Mouse (Mus musculus) C2C12 (cell line): Measurements from ENCODE around the gene Olfr522. TPM values are rescaled to one million over a fixed set of nuclear protein-coding genes. Genes with fewer than 3 reads are reported as not detected.

Experiments used
- H3K27me3 ChIP-seq: one replicate; pipeline ENCODE4 v1.6.1; 2011; ENCODE audit not compliant: control insufficient read depth, insufficient read depth, insufficient read length
- H3K36me3 ChIP-seq: one replicate; pipeline ENCODE4 v1.6.1; 2011; ENCODE audit not compliant: control insufficient read depth, insufficient read depth
- H3K4me3 ChIP-seq: one replicate; pipeline ENCODE4 v1.5.1; 2011; ENCODE audit warnings: mild to moderate bottlenecking, control low read depth; ENCODE audit not compliant: poor library complexity, insufficient read depth, severe bottlenecking
- H3K79me2 ChIP-seq: one replicate; pipeline ENCODE4 v1.6.1; 2011; ENCODE audit not compliant: control insufficient read depth, insufficient read depth
- H3K79me3 ChIP-seq: one replicate; pipeline ENCODE4 v1.6.1; 2011; ENCODE audit warnings: low read depth, control low read depth
- H3ac ChIP-seq: one replicate; pipeline ENCODE3; 2011; ENCODE audit warnings: low read depth; ENCODE audit not compliant: control insufficient read depth, insufficient read length
- CEBPB ChIP-seq: IDR thresholded peaks from one replicate; pipeline ENCODE4 v1.6.1; 2011; ENCODE audit warnings: low read depth, mild to moderate bottlenecking, control low read depth, moderate library complexity
- CTCF ChIP-seq: IDR thresholded peaks from one replicate; pipeline ENCODE4 v1.5.1; 2011; ENCODE audit not compliant: control insufficient read depth, insufficient read depth, insufficient read length
- FOSL1 ChIP-seq: IDR thresholded peaks from one replicate; pipeline ENCODE4 v1.8.0; 2011; ENCODE audit warnings: mild to moderate bottlenecking, low read length; ENCODE audit not compliant: poor library complexity, insufficient read depth, severe bottlenecking
- MAX ChIP-seq: IDR thresholded peaks from one replicate; pipeline ENCODE4 v1.6.1; 2011; ENCODE audit warnings: mild to moderate bottlenecking, control low read depth
- MYOD1 ChIP-seq: IDR thresholded peaks from one replicate; pipeline ENCODE4 v1.6.1; 2011; ENCODE audit warnings: low read depth; ENCODE audit not compliant: control insufficient read depth, insufficient read length
- MYOG ChIP-seq: IDR thresholded peaks from one replicate; pipeline ENCODE4 v1.6.1; 2011; ENCODE audit not compliant: control insufficient read depth, insufficient read length; ENCODE audit errors: extremely low read depth
- USF1 ChIP-seq: IDR thresholded peaks from one replicate; pipeline ENCODE4 v1.6.1; 2011; ENCODE audit warnings: low read depth, mild to moderate bottlenecking, control low read depth, moderate library complexity
- polyA plus RNA-seq: library from polyadenylated mRNA; unstranded; fragments of >200 nt; fragmentation: generic; extraction: Trizol; gene quantifications from one replicate; pipeline ENCODE4 v1.2.1, GENCODE M21; 2012; ENCODE audit warnings: missing spikeins

Olfr522 gene
- polyA plus RNA-seq, 1 experiment: not detected

DNA sequence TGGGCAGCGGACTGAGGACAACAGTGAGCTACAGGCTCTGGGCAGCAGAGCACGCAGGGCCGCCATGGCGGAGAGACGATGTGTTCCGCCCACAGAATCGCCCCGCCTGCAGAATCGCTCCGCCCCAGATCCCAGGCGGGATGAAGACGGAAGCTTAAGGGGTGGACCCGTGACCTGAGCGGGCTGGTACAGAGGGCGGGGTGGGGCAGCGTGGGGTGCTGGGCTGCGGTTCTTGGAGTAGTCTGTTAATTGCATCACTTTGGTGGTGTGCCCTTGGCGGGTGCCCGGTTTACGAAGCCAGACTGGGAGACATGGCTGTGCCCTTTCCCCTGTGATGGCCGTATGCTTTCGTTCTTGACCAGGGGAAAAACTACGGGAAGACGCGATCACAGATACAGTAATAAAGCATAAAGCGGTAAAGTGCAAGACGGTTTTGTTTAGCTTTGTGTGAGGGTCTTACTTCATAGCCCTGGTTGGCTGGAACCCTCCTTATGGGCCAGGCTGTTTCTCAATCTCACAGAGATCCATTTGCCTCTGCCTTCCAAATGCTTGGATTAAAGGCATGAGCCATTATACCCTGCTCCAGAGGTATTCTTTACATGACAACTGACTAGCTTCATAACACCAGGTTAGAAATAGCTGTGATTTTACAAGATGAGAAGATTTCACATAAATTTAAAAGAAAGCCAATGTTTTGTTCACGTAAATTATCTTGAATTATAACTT lies 48.1 kb downstream of the Olfr522 start, which contains the start of gene Echs1:
TSS of gene Echs1 (minus strand) at position 148 of the 726 bp plus-strand sequence.
- Histone ChIP-seq H3K4me3 (peak within 1 kb of the TSS; percentile 45), H3K27me3 (no peaks in the 10 kb centered on the region), H3K36me3 (no peaks in the 10 kb centered on the region), H3K79me3 (peaks cover 10% of the 10 kb centered on the region), H3K79me2 (peaks cover 19% of the 10 kb centered on the region), H3ac (peak within 1 kb of the TSS; percentile 82)
- peak; percentile 39 for TF ChIP-seq USF1
- peak; percentile 79 for TF ChIP-seq CEBPB
- TF ChIP-seq MYOD1: no peak
- TF ChIP-seq FOSL1: no peak
- TF ChIP-seq MYOG: no peak

- Histone ChIP-seq H3K79me2 (peaks cover 19% of the 10 kb centered on the region), H3K4me3 (peak within 1 kb of the TSS; percentile 45), H3K27me3 (no peaks in the 10 kb centered on the region), H3ac (peak within 1 kb of the TSS; percentile 82), H3K36me3 (peaks cover 3% of the 10 kb centered on the region), H3K79me3 (peaks cover 10% of the 10 kb centered on the region)
- no peak for TF ChIP-seq MYOD1
- no peak for TF ChIP-seq MYOG
- TF ChIP-seq FOSL1: no peak
- no peak for TF ChIP-seq USF1
- no peak for TF ChIP-seq CEBPB
- TF ChIP-seq MAX: no peak
- TF ChIP-seq CTCF: no peak
Measured at GRCm38 (mm10) chr7:140115583-140116328, 48.8 kb downstream of the Olfr522 start, which contains the start of gene Paox. Gene Paox, plus strand, starts transcription at chr7:140115799.

DNA sequence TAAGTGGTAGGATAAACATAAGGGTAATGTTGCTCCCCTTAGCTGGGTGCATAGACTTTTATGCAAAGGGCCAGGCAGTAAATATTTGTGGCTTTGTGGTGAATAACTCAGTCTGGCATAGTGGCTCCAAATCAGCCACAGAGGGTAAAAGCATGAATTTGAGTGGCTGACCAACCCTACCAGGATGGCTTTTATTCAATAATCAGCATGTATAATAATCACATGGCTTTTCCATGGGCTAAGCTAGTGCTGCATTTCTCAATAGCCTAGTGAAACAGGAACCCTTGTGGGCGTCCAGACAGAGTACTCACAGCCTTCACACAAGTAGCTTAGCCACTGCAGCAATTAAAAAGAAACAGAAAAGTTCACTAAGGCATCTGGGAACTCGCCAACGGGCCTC lies 52.6 kb downstream of the Olfr522 start:
- H3ac ChIP-seq: no peak overlapping the region
- peaks cover 30% of the 10 kb centered on the region for H3K36me3 ChIP-seq
- peak; percentile 0 for TF ChIP-seq MYOD1
- peak; percentile 59 for TF ChIP-seq USF1
- TF ChIP-seq CEBPB: peak; percentile 87
- TF ChIP-seq FOSL1: no peak
- TF ChIP-seq MAX: no peak
- no peak for TF ChIP-seq MYOG
- TF ChIP-seq CTCF: no peak
- no peaks in the 10 kb centered on the region for H3K27me3 ChIP-seq
- H3K79me2 ChIP-seq: peaks cover 19% of the 10 kb centered on the region
- peaks cover 10% of the 10 kb centered on the region for H3K79me3 ChIP-seq
- no peak overlapping the region for H3K4me3 ChIP-seq

Other genes with a start within 250 kb of the Olfr522 start
- not detected for gene Utf1, start 221.0 kb downstream of the Olfr522 start, polyA plus RNA-seq
- 0.08 TPM for gene 6430531B16Rik, start 186.0 kb downstream of the Olfr522 start, polyA plus RNA-seq
- 3.7 TPM for gene Adam8, start 172.2 kb downstream of the Olfr522 start, polyA plus RNA-seq
- gene Zfp511, start 128.4 kb downstream of the Olfr522 start, polyA plus RNA-seq: 55.8 TPM
- 31.7 TPM for gene Tubgcp2, start 128.1 kb downstream of the Olfr522 start, polyA plus RNA-seq
- gene Msx3, start 115.7 kb downstream of the Olfr522 start, polyA plus RNA-seq: 0.01 TPM
- gene Caly, start 82.2 kb downstream of the Olfr522 start, polyA plus RNA-seq: not detected
- not detected for gene Prap1, start 71.4 kb downstream of the Olfr522 start, polyA plus RNA-seq
- 21.5 TPM for gene Fuom, start 62.3 kb downstream of the Olfr522 start, polyA plus RNA-seq
- gene Paox, start 49.0 kb downstream of the Olfr522 start, polyA plus RNA-seq: 10.1 TPM
- 149 TPM for gene Echs1, start 48.3 kb downstream of the Olfr522 start, polyA plus RNA-seq
- gene Mtg1, start 27.2 kb downstream of the Olfr522 start, polyA plus RNA-seq: 16.9 TPM
- not detected for gene Sprn, start 9.9 kb downstream of the Olfr522 start, polyA plus RNA-seq
- not detected for gene Olfr523, start 8.5 kb upstream of the Olfr522 start, polyA plus RNA-seq
- gene Olfr524, start 41.2 kb upstream of the Olfr522 start, polyA plus RNA-seq: not detected
- not detected for gene Cd163l1, start 53.5 kb upstream of the Olfr522 start, polyA plus RNA-seq
- not detected for gene 5830411N06Rik, start 82.5 kb upstream of the Olfr522 start, polyA plus RNA-seq
- not detected for gene Olfr525, start 156.1 kb upstream of the Olfr522 start, polyA plus RNA-seq
- not detected for gene Olfr527, start 169.3 kb upstream of the Olfr522 start, polyA plus RNA-seq
- not detected for gene Olfr60, start 196.9 kb upstream of the Olfr522 start, polyA plus RNA-seq
- not detected for gene Olfr530, start 211.6 kb upstream of the Olfr522 start, polyA plus RNA-seq
- gene Olfr531, start 238.2 kb upstream of the Olfr522 start, polyA plus RNA-seq: not detected